Mouse (Mus musculus): ENCODE data around the gene Ltbp1.

Gene Ltbp1

DNA sequence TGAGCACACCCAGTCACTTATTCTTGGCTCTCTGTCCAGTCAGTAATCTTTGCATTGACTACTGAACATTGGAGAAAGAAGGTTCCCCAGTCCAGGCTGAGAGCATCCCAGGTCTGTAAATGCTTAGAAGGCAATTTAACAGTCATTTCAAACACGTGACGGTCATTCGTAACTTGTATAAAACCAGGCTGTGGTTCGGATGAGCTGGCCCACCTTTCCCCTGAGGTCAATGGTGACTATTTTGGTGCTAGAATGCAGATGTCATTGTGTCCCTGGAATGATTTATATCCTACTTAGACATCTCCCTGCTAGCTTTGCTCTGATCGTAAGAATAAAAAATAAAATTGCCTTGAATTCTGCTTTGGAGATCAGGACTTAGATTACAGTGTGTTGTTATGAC lies 63.9 kb downstream of the Ltbp1 start:
- DNase-seq: no peak

- peak; percentile 26 for DNase-seq
Measured at GRCm38 (mm10) chr17:75071174-75071573, 65.8 kb downstream of the Ltbp1 start.

GRCm38 (mm10) chr17:75071749-75072148 lies 66.4 kb downstream of the Ltbp1 start:
- DNase-seq: no peak

GRCm38 (mm10) chr17:75073887-75074286 lies 68.5 kb downstream of the Ltbp1 start:
- DNase-seq: peak; percentile 58

GRCm38 (mm10) chr17:75074978-75075699 lies 69.8 kb downstream of the Ltbp1 start:
- peak; percentile 45 for DNase-seq

DNA sequence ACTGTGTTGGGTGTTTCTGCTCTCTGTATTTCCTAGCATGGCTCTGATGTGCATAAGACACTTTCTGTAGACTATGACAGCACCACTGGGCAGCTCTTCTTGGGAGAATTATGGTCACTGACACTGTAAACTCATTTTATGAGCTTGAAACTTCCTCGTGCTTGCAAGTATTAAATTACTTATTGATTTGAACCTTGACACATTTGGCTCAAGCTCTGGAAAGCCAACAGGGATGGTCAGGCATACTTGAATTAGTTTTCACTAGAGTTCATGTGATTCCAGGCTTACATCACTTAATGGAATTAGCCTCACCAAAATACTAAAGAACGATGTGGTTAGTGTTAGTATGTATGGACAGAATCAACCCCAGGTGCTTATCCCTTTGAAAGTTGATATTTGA lies 76.0 kb downstream of the Ltbp1 start:
- DNase-seq: no peak

- DNase-seq: no peak
Measured at GRCm38 (mm10) chr17:75082449-75082848, 77.1 kb downstream of the Ltbp1 start.

DNA sequence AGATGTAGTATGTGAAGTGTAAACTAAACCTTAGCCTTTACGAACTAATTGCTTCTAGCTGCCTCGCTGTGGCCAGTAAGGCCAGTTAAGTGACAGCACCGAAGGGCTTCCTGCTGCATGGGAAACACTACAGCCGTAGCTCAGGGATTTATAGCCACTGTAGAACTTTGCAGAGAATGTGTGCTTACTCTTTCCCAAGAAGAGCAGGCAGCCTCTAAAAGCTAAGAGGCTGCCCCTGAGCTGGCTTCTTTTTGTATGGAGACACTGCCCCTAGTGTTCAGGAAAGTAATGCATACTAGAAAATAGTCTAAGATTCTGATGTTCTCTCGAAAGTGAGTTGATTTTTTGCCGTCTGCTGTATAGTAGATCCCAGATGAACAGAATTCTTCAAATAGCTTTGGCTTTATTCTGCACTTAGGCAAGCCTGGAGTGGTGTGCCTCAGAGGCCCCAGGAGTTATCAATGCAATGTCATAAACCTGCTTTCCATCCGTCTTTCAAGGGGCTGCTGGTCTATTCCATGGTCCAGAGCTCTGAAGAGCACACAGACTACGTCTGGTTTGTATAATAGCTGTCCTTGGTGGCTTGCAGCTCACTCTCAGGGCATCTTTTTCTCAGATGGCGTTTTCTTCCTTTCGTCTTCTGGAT lies 82.1 kb downstream of the Ltbp1 start:
- DNase-seq: peak; percentile 48

- no peak for DNase-seq
Measured at GRCm38 (mm10) chr17:75088232-75088631, 82.9 kb downstream of the Ltbp1 start.

DNA sequence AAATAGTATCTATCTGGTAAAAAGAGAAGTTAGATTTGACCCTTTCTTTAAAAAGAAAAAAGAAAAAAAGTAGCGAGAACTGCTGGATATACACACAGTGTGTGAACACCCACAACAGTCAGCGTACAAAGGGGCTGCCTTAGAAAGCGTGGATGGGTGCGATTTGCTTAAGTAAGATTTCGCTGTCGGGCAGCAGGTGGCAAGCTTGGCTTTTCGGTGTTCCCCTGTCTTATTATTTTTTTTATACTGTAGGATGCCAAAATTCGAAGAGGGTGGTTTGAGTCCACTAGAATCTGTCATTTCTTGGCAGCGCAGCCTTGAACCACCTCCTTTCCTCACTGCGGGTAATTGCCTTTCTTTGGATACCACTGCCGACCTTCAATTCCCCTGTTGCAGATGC lies 83.4 kb downstream of the Ltbp1 start:
- peak; percentile 38 for DNase-seq

GRCm38 (mm10) chr17:75090556-75090955 lies 85.2 kb downstream of the Ltbp1 start:
- no peak for DNase-seq

DNA sequence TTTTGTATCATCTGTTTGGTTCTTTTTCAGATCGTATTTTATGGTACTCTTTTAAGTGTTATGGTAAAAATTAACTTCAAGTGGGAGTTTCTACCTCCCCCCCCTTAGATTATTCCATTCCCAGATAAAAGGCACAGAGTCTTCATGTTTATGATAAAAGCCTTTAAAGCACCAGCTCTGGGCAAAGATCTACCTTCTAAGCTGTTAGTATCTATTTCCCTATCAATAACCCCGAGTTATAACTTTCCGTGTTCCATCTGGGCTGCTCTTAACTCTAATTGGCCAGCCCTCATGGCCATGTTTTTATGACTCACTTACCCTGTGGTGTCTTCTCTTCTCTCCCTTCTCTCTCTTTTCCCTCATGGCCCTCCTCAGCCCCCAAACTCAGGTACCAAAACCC lies 88.2 kb downstream of the Ltbp1 start:
- no peak for DNase-seq

DNA sequence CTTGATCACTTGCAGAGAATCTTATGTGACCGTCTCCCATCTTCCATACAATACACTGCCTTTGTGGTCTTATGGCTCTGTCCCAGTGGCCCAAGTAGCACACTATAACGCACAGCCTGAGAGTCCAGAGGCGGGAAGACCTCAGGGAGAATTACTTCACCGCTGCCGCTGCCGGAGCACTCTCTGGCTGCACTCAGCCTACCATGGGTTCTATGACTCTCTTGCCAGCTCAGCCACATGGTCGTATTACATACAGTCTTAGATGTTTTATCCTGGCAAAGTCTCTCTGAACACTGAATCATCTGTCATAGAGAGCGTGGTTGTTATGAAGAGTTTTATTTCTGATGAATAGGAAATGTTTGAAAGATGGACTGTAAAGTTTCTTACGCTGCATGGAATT lies 89.2 kb downstream of the Ltbp1 start:
- no peak for DNase-seq

- DNase-seq: peak; percentile 13
Measured at GRCm38 (mm10) chr17:75096727-75097126, 91.4 kb downstream of the Ltbp1 start.

GRCm38 (mm10) chr17:75097367-75097766 lies 92.0 kb downstream of the Ltbp1 start:
- DNase-seq: no peak

GRCm38 (mm10) chr17:75101215-75101614 lies 95.8 kb downstream of the Ltbp1 start:
- DNase-seq: no peak

- no peak for DNase-seq
Measured at GRCm38 (mm10) chr17:75101994-75102393, 96.6 kb downstream of the Ltbp1 start.

DNA sequence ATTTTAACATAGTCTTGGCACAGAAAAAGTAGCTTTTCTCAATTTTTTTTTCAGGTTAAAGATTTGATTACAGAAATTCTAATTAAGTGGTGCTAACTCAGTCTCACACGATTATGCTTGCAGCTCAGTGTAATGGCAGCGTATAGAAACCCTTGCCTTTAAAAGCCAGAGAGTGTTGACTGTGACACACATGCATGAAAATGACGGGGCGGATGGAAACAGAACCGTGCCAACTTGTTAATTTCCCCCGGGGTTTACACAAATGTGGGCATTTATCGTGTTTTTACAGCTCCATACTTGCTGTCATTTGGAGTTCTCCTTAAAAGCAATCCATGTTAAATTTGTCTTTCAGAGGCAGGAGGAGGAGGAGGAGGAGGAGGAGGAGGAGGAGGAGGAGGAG lies 102.0 kb downstream of the Ltbp1 start:
- no peak for DNase-seq

DNA sequence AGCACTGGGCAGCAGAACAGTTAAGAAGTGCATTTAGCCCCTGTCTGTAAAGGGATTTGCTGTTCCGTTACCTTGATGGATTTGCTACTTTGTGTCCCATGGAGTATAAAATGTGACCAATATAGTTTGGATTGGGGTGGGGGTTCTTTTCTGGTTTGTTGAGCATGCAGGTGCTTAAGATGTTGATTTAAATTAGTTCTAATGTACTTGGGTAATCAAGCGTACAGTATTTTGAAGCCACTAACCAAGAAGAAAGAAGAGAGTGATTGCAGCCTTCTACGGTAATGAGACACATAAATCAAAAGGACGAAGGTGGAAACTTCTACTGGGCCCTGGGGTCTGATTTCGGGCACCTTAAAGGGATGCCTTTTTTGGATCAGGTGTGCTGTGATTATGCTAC lies 102.5 kb downstream of the Ltbp1 start:
- no peak for DNase-seq

GRCm38 (mm10) chr17:75109081-75109716 lies 103.8 kb downstream of the Ltbp1 start:
- no peak for DNase-seq

- DNase-seq: peak; percentile 63
Measured at GRCm38 (mm10) chr17:75110252-75111205, 105.2 kb downstream of the Ltbp1 start.

DNA sequence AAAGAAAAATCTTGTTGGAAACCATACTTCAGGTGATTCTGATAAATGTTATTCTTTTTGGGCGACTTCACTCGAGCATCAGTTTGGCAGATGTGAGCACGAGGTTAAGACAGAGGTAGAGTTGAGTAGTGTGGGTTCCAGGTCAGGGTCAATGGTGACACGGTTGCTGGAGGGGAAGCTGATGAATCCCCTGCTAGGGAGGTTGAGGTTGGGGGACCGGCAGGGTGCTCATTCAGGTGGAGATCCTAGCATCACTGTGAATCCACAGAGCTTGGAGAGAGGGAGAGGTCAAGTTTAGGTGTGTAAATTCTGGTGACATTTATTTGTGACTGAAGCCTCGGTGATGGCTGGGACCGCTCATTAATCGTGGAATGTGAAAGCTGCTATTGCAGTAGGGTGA lies 110.2 kb downstream of the Ltbp1 start:
- no peak for DNase-seq

DNA sequence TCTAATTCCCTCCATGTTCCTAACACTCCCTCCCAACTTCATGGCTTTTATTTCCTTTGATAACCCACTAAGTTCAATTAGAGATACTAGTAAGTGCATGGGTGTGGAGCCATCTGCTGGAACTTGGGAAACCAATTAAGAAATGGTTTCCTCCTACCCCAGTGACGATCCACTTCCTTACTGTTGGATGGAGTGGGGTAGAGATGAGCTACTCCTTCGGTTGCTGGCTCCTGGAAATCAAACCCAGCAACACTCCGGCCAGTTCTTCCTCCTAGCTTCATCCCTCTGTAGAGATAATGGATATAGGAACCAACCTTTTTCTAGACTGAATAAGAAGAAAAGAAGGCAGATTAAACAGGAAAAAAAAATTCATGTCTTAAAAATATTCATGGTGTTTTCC lies 113.5 kb downstream of the Ltbp1 start:
- DNase-seq: no peak

All from lung, postnatal 10 days (tissue).